Mouse (Mus musculus): ENCODE measurements around the gene Mob1b. TPM values are rescaled to one million over a fixed set of nuclear protein-coding genes. Genes with fewer than 3 reads are reported as not detected.

Mob1b gene
- polyA plus RNA-seq, 1 experiment from 2014 or later = 16.2 TPM

GRCm38 (mm10) chr5:88762611-88763010 is 42.0 kb downstream of the Mob1b start:
- Histone ChIP-seq H3K9ac (ENCODE audit: low read length) (no peak overlapping the region), H3K27ac (ENCODE audit: low read depth, low read length) (no peak overlapping the region), H3K27me3 (ENCODE audit: control insufficient read depth, insufficient read depth, low read length) (no peaks in the 10 kb centered on the region), H3K4me1 (ENCODE audit: control insufficient read depth, insufficient read depth, low read length) (peaks cover 10% of the 10 kb centered on the region), H3K36me3 (ENCODE audit: control insufficient read depth, insufficient read depth, low read length) (no peaks in the 10 kb centered on the region), H3K4me3 (ENCODE audit: low read depth, low read length) (no peak overlapping the region), H3K4me2 (ENCODE audit: low read depth) (no peak overlapping the region), H3K9me3 (ENCODE audit: control insufficient read depth, low read length) (no peaks in the 10 kb centered on the region)
- ATAC-seq (ENCODE audit: insufficient read depth, low FRiP score, low TSS enrichment) (no peak), DNase-seq (ENCODE audit: low spot score) (no peak)
- WGBS = 93% methylated on average over 5 of the region's 5 CpGs

- H3K9ac ChIP-seq (ENCODE audit: low read length) = no peak overlapping the region
- WGBS = under 1% methylated on average over 23 of the region's 23 CpGs
These were observed 43.9 kb downstream of the Mob1b start for GRCm38 (mm10) chr5:88764430-88764986.

GRCm38 (mm10) chr5:88764987-88765481 is 44.4 kb downstream of the Mob1b start, which contains the start of gene Dck:
Gene Dck, plus strand, starts transcription at chr5:88764996.
- H3K9me3 ChIP-seq (ENCODE audit: control insufficient read depth, low read length) = no peaks in the 10 kb centered on the region
- H3K9ac ChIP-seq (ENCODE audit: low read length) = peak within 1 kb of the TSS; percentile 89
- H3K4me3 ChIP-seq (ENCODE audit: low read depth, low read length) = peak within 1 kb of the TSS; percentile 78
- WGBS = under 1% methylated on average over 50 of the region's 51 CpGs
- peak within 1 kb of the TSS; percentile 93 for H3K27ac ChIP-seq (ENCODE audit: low read depth, low read length)
- peak; percentile 99 for DNase-seq (ENCODE audit: low spot score)
- no peaks in the 10 kb centered on the region for H3K27me3 ChIP-seq (ENCODE audit: control insufficient read depth, insufficient read depth, low read length)
- H3K36me3 ChIP-seq (ENCODE audit: control insufficient read depth, insufficient read depth, low read length) = no peaks in the 10 kb centered on the region
- peak; percentile 100 for ATAC-seq (ENCODE audit: insufficient read depth, low FRiP score, low TSS enrichment)
- peak within 1 kb of the TSS; percentile 50 for H3K4me2 ChIP-seq (ENCODE audit: low read depth)
- H3K4me1 ChIP-seq (ENCODE audit: control insufficient read depth, insufficient read depth, low read length) = peaks cover 10% of the 10 kb centered on the region

More at GRCm38 (mm10) chr5:88764430-88764986, 43.9 kb downstream of the Mob1b start:
- no peak for DNase-seq (ENCODE audit: low spot score)
- H3K27ac ChIP-seq (ENCODE audit: low read depth, low read length) = no peak overlapping the region
- H3K4me2 ChIP-seq (ENCODE audit: low read depth) = peak overlapping the region; percentile 50
- H3K9me3 ChIP-seq (ENCODE audit: control insufficient read depth, low read length) = no peaks in the 10 kb centered on the region
- H3K4me3 ChIP-seq (ENCODE audit: low read depth, low read length) = peak overlapping the region; percentile 78
- H3K4me1 ChIP-seq (ENCODE audit: control insufficient read depth, insufficient read depth, low read length) = peaks cover 10% of the 10 kb centered on the region
- no peaks in the 10 kb centered on the region for H3K27me3 ChIP-seq (ENCODE audit: control insufficient read depth, insufficient read depth, low read length)
- H3K36me3 ChIP-seq (ENCODE audit: control insufficient read depth, insufficient read depth, low read length) = no peaks in the 10 kb centered on the region
- ATAC-seq (ENCODE audit: insufficient read depth, low FRiP score, low TSS enrichment) = peak; percentile 56

- DNase-seq (ENCODE audit: low spot score) (no peak), ATAC-seq (ENCODE audit: insufficient read depth, low FRiP score, low TSS enrichment) (no peak)
- H3K4me3 ChIP-seq (ENCODE audit: low read depth, low read length) = peak overlapping the region; percentile 78
- H3K9me3 ChIP-seq (ENCODE audit: control insufficient read depth, low read length) = no peaks in the 10 kb centered on the region
- peaks cover 1% of the 10 kb centered on the region; the same call in 1 of the 2 replicates for H3K36me3 ChIP-seq (ENCODE audit: control insufficient read depth, insufficient read depth, low read length)
- 14% methylated on average over 6 of the region's 6 CpGs for WGBS
- H3K4me2 ChIP-seq (ENCODE audit: low read depth) = peak overlapping the region; percentile 50
- peaks cover 10% of the 10 kb centered on the region for H3K4me1 ChIP-seq (ENCODE audit: control insufficient read depth, insufficient read depth, low read length)
- peak overlapping the region; percentile 93 for H3K27ac ChIP-seq (ENCODE audit: low read depth, low read length)
- no peaks in the 10 kb centered on the region for H3K27me3 ChIP-seq (ENCODE audit: control insufficient read depth, insufficient read depth, low read length)
- peak overlapping the region; percentile 89 for H3K9ac ChIP-seq (ENCODE audit: low read length)
These were observed 44.9 kb downstream of the Mob1b start for GRCm38 (mm10) chr5:88765587-88765986.

DNA sequence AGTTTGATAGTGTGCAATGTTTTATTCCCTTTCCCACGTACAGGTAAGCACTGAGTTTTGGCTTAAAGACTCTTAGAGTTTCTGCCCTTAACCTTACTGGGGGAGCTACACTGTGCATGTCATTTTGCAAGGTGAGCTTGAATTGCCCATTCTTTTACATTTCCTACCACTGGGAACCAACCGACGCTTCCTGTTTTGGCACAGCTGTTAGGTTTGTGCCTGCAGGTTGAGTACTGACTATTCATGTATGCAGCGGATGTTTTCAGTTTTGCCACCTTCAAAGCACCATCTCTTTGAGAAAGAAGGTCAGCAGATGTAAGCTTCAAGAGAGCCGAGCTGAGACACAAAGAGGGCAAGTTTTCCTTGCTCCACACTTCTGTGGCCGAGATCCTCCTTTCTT is 45.5 kb downstream of the Mob1b start:
- Histone ChIP-seq H3K27me3 (ENCODE audit: control insufficient read depth, insufficient read depth, low read length) (no peaks in the 10 kb centered on the region), H3K9me3 (ENCODE audit: control insufficient read depth, low read length) (no peaks in the 10 kb centered on the region), H3K4me3 (ENCODE audit: low read depth, low read length) (peak overlapping the region; percentile 78), H3K27ac (ENCODE audit: low read depth, low read length) (no peak overlapping the region; the same call in 1 of the 2 replicates), H3K4me2 (ENCODE audit: low read depth) (peak overlapping the region; percentile 50), H3K9ac (ENCODE audit: low read length) (peak overlapping the region; percentile 89), H3K36me3 (ENCODE audit: control insufficient read depth, insufficient read depth, low read length) (peaks cover 2% of the 10 kb centered on the region; the same call in 1 of the 2 replicates), H3K4me1 (ENCODE audit: control insufficient read depth, insufficient read depth, low read length) (peaks cover 10% of the 10 kb centered on the region)
- ATAC-seq (ENCODE audit: insufficient read depth, low FRiP score, low TSS enrichment) (no peak), DNase-seq (ENCODE audit: low spot score) (no peak)
- WGBS = 70% methylated on average over 6 of the region's 6 CpGs

GRCm38 (mm10) chr5:88766863-88767262 is 46.2 kb downstream of the Mob1b start:
- H3K9ac ChIP-seq (ENCODE audit: low read length) = 0 out of 2 replicates have a peak overlapping the region, but pooled peaks have one; percentile 15
- no peak for ATAC-seq (ENCODE audit: insufficient read depth, low FRiP score, low TSS enrichment)
- WGBS = 98% methylated on average over 5 of the region's 5 CpGs
- H3K27ac ChIP-seq (ENCODE audit: low read depth, low read length) = no peak overlapping the region
- no peaks in the 10 kb centered on the region for H3K27me3 ChIP-seq (ENCODE audit: control insufficient read depth, insufficient read depth, low read length)
- peaks cover 10% of the 10 kb centered on the region for H3K4me1 ChIP-seq (ENCODE audit: control insufficient read depth, insufficient read depth, low read length)
- H3K36me3 ChIP-seq (ENCODE audit: control insufficient read depth, insufficient read depth, low read length) = peaks cover 4% of the 10 kb centered on the region
- H3K9me3 ChIP-seq (ENCODE audit: control insufficient read depth, low read length) = no peaks in the 10 kb centered on the region
- no peak for DNase-seq (ENCODE audit: low spot score)
- peak overlapping the region; percentile 50; the same call in 1 of the 2 replicates for H3K4me2 ChIP-seq (ENCODE audit: low read depth)
- H3K4me3 ChIP-seq (ENCODE audit: low read depth, low read length) = no peak overlapping the region

- Histone ChIP-seq H3K36me3 (ENCODE audit: control insufficient read depth, insufficient read depth, low read length) (peaks cover 7% of the 10 kb centered on the region), H3K4me1 (ENCODE audit: control insufficient read depth, insufficient read depth, low read length) (peaks cover 10% of the 10 kb centered on the region), H3K9ac (ENCODE audit: low read length) (no peak overlapping the region), H3K27me3 (ENCODE audit: control insufficient read depth, insufficient read depth, low read length) (no peaks in the 10 kb centered on the region), H3K4me3 (ENCODE audit: low read depth, low read length) (no peak overlapping the region), H3K4me2 (ENCODE audit: low read depth) (no peak overlapping the region), H3K9me3 (ENCODE audit: control insufficient read depth, low read length) (no peaks in the 10 kb centered on the region), H3K27ac (ENCODE audit: low read depth, low read length) (no peak overlapping the region)
- DNase-seq (ENCODE audit: low spot score) = no peak
- 91% methylated on average over 6 of the region's 6 CpGs for WGBS
- ATAC-seq (ENCODE audit: insufficient read depth, low FRiP score, low TSS enrichment) = no peak
These were observed 47.5 kb downstream of the Mob1b start for GRCm38 (mm10) chr5:88768201-88768600.

GRCm38 (mm10) chr5:88782072-88782765 is 61.6 kb downstream of the Mob1b start:
- WGBS = 82% methylated on average over 7 of the region's 7 CpGs
- H3K9ac ChIP-seq (ENCODE audit: low read length) = no peak overlapping the region
- DNase-seq (ENCODE audit: low spot score) (no peak), ATAC-seq (ENCODE audit: insufficient read depth, low FRiP score, low TSS enrichment) (no peak)
- H3K9me3 ChIP-seq (ENCODE audit: control insufficient read depth, low read length) = no peaks in the 10 kb centered on the region
- H3K4me2 ChIP-seq (ENCODE audit: low read depth) = no peak overlapping the region
- no peaks in the 10 kb centered on the region for H3K27me3 ChIP-seq (ENCODE audit: control insufficient read depth, insufficient read depth, low read length)
- H3K36me3 ChIP-seq (ENCODE audit: control insufficient read depth, insufficient read depth, low read length) = peaks cover 11% of the 10 kb centered on the region
- H3K4me1 ChIP-seq (ENCODE audit: control insufficient read depth, insufficient read depth, low read length) = no peaks in the 10 kb centered on the region
- H3K27ac ChIP-seq (ENCODE audit: low read depth, low read length) = no peak overlapping the region
- H3K4me3 ChIP-seq (ENCODE audit: low read depth, low read length) = no peak overlapping the region

Measured in neural tube, embryonic 11.5 days (tissue).